26 mouse cellular contexts compared by ENCODE assay signal in genomic region chr13:6280073-6280472, GRCm38 (mm10).
"Had no signal": no experiment of that assay in that cellular context is flagged by ENCODE, and none has a peak within 500 bp of the region (broad histone marks: within the 10 kb centered on the region; RNA-seq: fewer than 3 reads in every experiment).

No protein-coding gene starts in this region.

- H3K4me2 ChIP-seq: heart, embryonic 11.5 days; heart, embryonic 13.5 days; heart, embryonic 15.5 days; hindbrain, embryonic 13.5 days; hindbrain, embryonic 15.5 days; kidney, embryonic 15.5 days; limb, embryonic 13.5 days; limb, embryonic 15.5 days had no signal

- H3K36me3 ChIP-seq: heart, embryonic 13.5 days; heart, embryonic 15.5 days; hindbrain, embryonic 13.5 days; hindbrain, embryonic 15.5 days; kidney, embryonic 15.5 days; limb, embryonic 13.5 days; limb, embryonic 15.5 days had no signal

- H3K27me3 ChIP-seq: heart, embryonic 13.5 days; heart, embryonic 15.5 days; hindbrain, embryonic 13.5 days; hindbrain, embryonic 15.5 days; kidney, embryonic 15.5 days; limb, embryonic 13.5 days; limb, embryonic 15.5 days had no signal

- H3K27ac ChIP-seq: heart, adult 2 months; heart, embryonic 13.5 days; heart, embryonic 15.5 days; hindbrain, embryonic 13.5 days; hindbrain, embryonic 15.5 days; hindbrain, postnatal 0 days; kidney, embryonic 15.5 days; kidney, postnatal 0 days; limb, embryonic 13.5 days; limb, embryonic 15.5 days had no signal

- H3K4me3 ChIP-seq: heart, adult 2 months; heart, embryonic 13.5 days; heart, embryonic 15.5 days; hindbrain, embryonic 13.5 days; hindbrain, embryonic 15.5 days; kidney, embryonic 15.5 days; limb, embryonic 13.5 days; limb, embryonic 15.5 days had no signal

- H3K9me3 ChIP-seq: heart, embryonic 13.5 days; heart, embryonic 15.5 days; hindbrain, embryonic 13.5 days; hindbrain, embryonic 15.5 days; kidney, embryonic 15.5 days; limb, embryonic 13.5 days; limb, embryonic 15.5 days had no signal

- ATAC-seq: forebrain, postnatal 0 days; hindbrain, postnatal 0 days; intestine, embryonic 16.5 days had no signal

- H3K9ac ChIP-seq: forebrain, postnatal 0 days; heart, embryonic 13.5 days; heart, embryonic 15.5 days; hindbrain, embryonic 13.5 days; hindbrain, embryonic 15.5 days; kidney, embryonic 15.5 days; limb, embryonic 13.5 days; limb, embryonic 15.5 days had no signal

- DNase-seq: forebrain, postnatal 0 days; gastrocnemius, postnatal 14 days; gastrocnemius, postnatal 36 days; heart, adult 11 months; heart, adult 2 months; heart, postnatal 14 days; heart, postnatal 36 days; kidney, adult 11 months; kidney, adult 2 months; kidney, adult 9 months; kidney, postnatal 14 days; kidney, postnatal 36 days; layer of hippocampus, adult 9-11 months; layer of hippocampus, postnatal 36 days; left cerebral cortex, postnatal 4 days had no signal

- H3K4me1 ChIP-seq: heart, embryonic 13.5 days; heart, embryonic 15.5 days; hindbrain, embryonic 13.5 days; hindbrain, embryonic 15.5 days; kidney, embryonic 15.5 days; limb, embryonic 13.5 days; limb, embryonic 15.5 days had no signal
